Mouse (Mus musculus): ENCODE results near the gene Mrpl30. TPM values are rescaled to one million over a fixed set of nuclear protein-coding genes. Genes with fewer than 3 reads are reported as not detected.

Gene Mrpl30
- total RNA-seq, 2 experiments from 2014 or later: 265 to 300 TPM

DNA sequence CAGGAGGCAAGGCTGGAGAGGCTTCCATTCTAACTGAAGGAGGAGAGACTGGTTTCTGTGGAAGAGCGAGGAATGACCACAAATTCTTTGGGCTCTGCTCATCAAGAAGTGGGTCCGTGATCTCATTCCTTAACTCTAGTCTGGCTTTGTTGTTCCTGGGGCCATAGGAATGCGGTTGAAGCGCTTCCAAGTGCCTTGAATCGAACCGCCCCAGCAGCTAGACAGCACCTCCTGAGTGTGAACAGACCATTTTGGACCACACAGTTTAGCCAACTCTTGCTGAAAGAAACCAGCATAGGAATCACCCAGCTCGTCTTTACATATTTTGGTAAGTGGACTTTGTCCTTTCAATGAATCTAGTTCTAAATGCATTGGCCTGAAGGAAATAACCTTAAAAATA is 18.6 kb upstream of the Mrpl30 start, which contains the start of gene Lipt1:
Gene Lipt1, plus strand, starts transcription at position 35 of the 400 bp plus-strand sequence.
- TF ChIP-seq CTCF (IDR thresholded peaks at IDR 0.05): no peak
- intact Hi-C loops (cut with DNase I): loop anchor here (2.0 to 5.0 kb wide), 3 partner anchors 17 to 256 kb away; partner anchors contain the start of genes Eif5b, Rev1 and Txndc9
- H3K4me3 ChIP-seq: peak within 1 kb of the TSS; percentile 79
- DNase-seq: peak; percentile 26
- H3K27ac ChIP-seq: peak within 1 kb of the TSS; percentile 82

DNA sequence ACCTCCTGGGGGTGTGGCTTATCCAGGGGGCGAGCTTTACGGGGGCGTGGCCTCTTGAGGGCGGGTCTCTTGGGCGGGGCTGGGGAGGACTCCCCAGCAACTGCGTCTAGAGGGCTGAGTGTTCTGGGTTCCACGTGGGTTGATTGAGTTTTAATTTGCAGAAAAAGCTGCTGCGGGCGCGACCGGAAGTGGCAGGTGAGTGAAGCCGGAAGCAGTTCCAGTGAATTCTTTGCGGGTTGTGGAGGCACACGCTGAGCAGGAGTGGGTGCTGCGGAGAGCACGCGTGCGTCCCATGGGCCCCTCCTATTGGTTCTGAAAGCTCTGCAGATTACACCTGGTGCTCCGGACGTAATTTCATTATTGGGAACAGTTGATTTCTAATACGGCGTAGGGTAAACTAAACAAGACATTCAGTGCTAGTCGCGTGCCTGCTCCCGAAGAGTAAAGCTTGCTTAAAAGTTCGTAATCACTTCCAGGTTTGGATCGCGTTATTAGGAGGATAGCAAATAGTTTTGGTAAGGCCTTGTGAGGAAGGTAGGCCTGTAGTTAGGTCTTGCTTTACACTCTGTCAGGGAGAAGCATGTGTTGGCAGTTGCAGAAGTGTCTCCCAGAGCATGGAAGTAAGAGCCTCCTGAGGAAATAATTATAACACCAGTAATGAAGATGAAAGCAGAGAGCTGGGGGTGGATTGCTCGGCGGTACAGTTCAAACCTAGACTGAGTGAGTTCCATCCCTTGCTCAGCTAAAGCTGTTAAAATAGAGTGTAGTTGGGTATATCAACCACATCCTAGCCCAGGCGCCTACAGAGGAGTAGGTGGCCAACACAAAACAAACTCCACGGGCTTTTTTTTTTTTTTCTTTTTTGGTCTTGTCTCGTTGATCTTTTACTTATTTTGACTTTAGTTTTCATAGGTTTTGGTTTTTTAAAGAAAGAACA is 17.9 kb upstream of the Mrpl30 start:
- TF ChIP-seq CTCF (IDR thresholded peaks at IDR 0.05): no peak
- DNase-seq: peak; percentile 85
- Histone ChIP-seq H3K4me3 (peak overlapping the region; percentile 79), H3K27ac (peak overlapping the region; percentile 82)
- intact Hi-C loops (cut with DNase I): loop anchor here (2.0 to 5.0 kb wide), 3 partner anchors 16 to 255 kb away; partner anchors contain the start of genes Eif5b, Rev1 and Txndc9

DNA sequence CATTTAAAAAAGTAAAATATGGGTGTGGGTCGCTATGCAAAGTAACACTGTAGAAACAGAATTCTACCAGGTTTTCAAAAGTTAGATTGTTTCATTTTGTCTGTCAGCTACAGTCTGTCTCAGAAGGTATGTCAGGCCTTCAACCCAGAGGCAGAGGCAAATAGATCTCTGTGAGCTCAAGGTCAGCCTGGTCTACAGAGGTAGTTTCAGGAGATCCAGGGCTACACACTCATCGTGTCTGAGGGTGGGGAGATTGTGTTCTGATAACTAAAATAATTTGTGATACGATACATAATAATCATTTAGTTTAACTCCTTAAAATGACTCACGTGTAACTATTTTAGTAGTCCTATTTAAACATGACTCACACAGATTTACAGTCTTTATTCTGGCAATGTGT is 17.1 kb upstream of the Mrpl30 start:
- intact Hi-C loops (cut with DNase I): loop anchor here (2.0 to 5.0 kb wide), 3 partner anchors 16 to 254 kb away; partner anchors contain the start of genes Eif5b, Rev1 and Txndc9
- TF ChIP-seq CTCF (IDR thresholded peaks at IDR 0.05): no peak
- no peak for DNase-seq
- Histone ChIP-seq H3K27ac (peak overlapping the region; percentile 82; the same call in 1 of the 2 replicates), H3K4me3 (peak overlapping the region; percentile 79)

DNA sequence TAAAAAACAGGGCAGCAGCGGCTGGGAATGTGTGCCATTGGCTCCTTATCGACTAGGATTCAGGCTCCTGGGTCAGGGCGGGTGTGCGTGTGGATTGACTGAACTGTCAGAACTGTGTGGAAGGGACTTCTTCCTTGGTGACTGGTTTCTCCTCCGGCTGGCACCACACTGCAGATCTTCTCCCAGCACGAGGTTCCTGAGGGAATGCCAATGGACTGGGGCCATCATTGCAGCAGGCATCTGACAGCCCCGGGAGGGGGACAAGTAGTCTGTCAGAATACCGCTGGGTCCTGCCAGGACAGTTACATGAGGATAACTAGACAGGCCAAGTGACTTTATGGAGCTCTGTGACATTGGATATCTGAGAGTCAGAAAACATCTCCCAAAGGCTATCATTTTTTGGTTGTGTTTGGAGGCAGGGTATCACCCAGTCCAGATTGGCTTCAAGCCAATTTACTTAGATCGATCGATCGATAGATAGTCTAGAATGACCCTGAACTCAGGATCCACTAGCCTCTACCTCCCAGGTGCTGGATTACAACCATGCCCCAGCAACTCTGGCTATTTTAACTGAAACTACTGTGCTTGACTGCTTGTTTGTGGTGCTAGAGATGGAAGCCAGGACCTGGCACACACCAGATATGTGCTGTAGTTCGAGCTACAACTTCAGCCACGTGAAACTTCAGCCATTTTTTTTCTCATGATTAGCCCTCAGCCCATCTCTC is 12.4 kb upstream of the Mrpl30 start:
- DNase-seq: no peak
- intact Hi-C loops (cut with DNase I): no loop called here
- H3K27ac ChIP-seq: no peak overlapping the region
- no peak overlapping the region for H3K4me3 ChIP-seq
- TF ChIP-seq CTCF (IDR thresholded peaks at IDR 0.05): no peak

DNA sequence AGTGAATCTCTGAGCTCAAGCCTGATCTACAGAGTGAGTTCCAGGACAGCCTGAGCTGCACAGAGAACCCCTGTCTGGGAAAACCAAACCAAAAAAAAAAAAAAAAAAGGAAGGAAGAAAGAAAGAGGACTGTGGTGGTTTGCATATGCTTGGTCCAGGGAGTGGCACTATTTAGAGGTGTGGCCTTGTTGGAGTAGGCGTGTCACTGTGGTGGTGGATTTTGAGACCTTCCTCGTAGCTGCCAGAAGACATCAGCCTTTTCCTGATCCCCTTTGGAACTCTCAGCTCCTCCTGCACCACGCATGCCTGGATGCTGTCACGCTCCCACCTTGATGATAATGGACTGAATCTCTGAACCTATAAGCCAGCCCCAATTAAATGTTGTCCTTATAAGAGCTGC is 6.9 kb upstream of the Mrpl30 start:
- intact Hi-C loops (cut with DNase I): no loop called here
- no peak overlapping the region for H3K4me3 ChIP-seq
- no peak for TF ChIP-seq CTCF (IDR thresholded peaks at IDR 0.05)
- DNase-seq: no peak
- H3K27ac ChIP-seq: no peak overlapping the region

DNA sequence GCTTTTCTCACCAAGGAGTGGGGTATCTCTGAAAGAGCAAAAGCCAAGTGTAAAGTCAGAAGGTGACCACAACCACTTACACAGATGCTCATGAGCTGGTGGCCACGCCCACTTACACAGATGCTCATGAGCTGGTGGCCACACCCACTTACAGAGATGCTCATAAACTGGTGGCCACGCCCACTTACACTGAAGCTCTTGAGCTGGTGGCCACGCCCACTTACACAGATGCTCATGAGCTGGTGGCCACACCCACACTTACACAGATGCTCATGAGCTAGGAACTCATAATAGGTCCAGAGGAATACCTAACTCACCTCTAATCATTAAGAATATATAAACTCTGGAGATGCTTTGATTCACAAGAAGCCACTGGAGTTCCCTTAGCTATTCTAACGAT is 5.8 kb upstream of the Mrpl30 start:
- Histone ChIP-seq H3K27ac (no peak overlapping the region), H3K4me3 (no peak overlapping the region)
- no peak for DNase-seq
- no peak for TF ChIP-seq CTCF (IDR thresholded peaks at IDR 0.05)
- intact Hi-C loops (cut with DNase I): no loop called here

DNA sequence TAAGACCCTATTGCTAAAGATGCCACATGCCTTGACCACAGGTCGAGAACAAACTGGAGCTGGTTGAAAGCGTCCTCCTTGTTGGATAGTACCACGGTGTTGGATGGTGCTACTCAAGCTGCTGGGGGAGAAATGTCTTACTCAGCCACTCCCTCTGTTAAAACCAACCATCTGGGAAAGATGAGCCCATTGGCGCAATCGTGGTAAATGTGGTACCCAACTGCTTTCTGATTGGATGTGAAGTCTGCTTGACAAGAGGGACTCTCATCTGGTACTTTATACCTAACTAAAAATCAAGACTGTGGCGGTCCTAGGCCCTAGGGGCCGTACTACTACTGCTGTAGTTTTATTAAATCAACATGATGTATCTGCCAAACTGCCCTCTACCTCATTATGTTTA is 1.1 kb upstream of the Mrpl30 start:
- H3K27ac ChIP-seq: peak overlapping the region; percentile 85
- peak overlapping the region; percentile 82 for H3K4me3 ChIP-seq
- no peak for DNase-seq
- no peak for TF ChIP-seq CTCF (IDR thresholded peaks at IDR 0.05)
- intact Hi-C loops (cut with DNase I): loop anchor here (2.0 kb wide), 1 partner anchor 16 kb away; no protein-coding TSS in a partner anchor

- intact Hi-C loops (cut with DNase I): loop anchor here (2.0 to 10.0 kb wide), 3 partner anchors 27 to 243 kb away; partner anchors contain the start of genes Eif5b and Txndc9
- DNase-seq: no peak
- peak; percentile 29; the same call in 1 of the 2 replicates for TF ChIP-seq CTCF (IDR thresholded peaks at IDR 0.05)
- H3K27ac ChIP-seq: no peak overlapping the region; the same call in 1 of the 2 replicates
- peak overlapping the region; percentile 82 for H3K4me3 ChIP-seq
These were observed 1.1 kb downstream of the Mrpl30 start for GRCm38 (mm10) chr1:37891400-37891799.

GRCm38 (mm10) chr1:37894606-37895005 is 4.3 kb downstream of the Mrpl30 start:
- TF ChIP-seq CTCF (IDR thresholded peaks at IDR 0.05): no peak
- intact Hi-C loops (cut with DNase I): loop anchor here (5.0 to 10.0 kb wide), 2 partner anchors 103 to 240 kb away; partner anchors contain the start of genes Eif5b and Txndc9
- no peak for DNase-seq
- Histone ChIP-seq H3K4me3 (no peak overlapping the region), H3K27ac (no peak overlapping the region)

DNA sequence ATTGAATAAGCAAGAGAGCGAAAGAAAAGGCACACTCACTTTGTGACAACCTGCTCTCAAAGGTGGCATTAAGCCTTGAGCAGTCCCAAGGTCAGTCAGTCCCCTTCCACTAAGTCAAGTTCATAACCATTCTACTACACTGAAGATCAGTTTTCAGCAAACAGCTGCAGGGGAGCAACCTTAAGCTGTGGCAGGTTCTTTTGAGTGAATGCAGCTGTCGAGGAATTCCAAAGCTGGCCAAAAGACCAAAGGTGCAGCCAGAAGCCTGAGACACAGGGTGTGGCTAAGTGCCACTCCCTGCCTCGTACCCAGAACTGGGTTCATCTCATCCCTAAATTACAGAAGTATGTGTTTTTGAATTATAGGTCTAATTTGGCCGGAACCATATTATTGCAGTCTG is 9.5 kb downstream of the Mrpl30 start:
- intact Hi-C loops (cut with DNase I): loop anchor here (10.0 kb wide), 1 partner anchor 235 kb away; no protein-coding TSS in a partner anchor
- H3K27ac ChIP-seq: no peak overlapping the region
- TF ChIP-seq CTCF (IDR thresholded peaks at IDR 0.05): no peak

DNA sequence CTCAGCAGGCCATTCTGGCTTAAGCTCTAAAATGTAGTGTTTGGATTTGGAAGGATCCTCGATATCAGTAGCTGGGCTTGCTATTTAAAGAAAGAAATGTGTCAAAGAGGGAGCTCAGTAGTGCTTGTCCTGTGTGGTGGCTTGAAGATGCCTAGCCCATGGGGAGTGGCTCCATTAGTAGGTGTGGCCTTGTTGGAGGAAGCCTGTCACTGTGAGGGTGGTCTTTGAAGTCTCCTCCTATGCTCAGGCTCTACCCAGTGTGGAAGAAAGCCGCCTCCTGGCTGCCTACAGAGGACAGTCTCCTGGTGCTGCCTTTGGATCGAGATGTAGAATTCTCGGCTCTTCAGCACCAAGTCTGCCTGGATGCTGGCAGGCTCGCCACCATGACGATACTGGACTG is 10.0 kb downstream of the Mrpl30 start:
- H3K27ac ChIP-seq: no peak overlapping the region
- DNase-seq: no peak
- intact Hi-C loops (cut with DNase I): no loop called here
- H3K4me3 ChIP-seq: no peak overlapping the region
- no peak for TF ChIP-seq CTCF (IDR thresholded peaks at IDR 0.05)

More for the DNA sequence above, 9.5 kb downstream of the Mrpl30 start:
- H3K4me3 ChIP-seq: no peak overlapping the region
- no peak for DNase-seq

- intact Hi-C loops (cut with DNase I): no loop called here
- no peak for DNase-seq
- TF ChIP-seq CTCF (IDR thresholded peaks at IDR 0.05): peak; percentile 45
- peak overlapping the region; percentile 43; the same call in 1 of the 2 replicates for H3K27ac ChIP-seq
- H3K4me3 ChIP-seq: no peak overlapping the region
These were observed 12.9 kb downstream of the Mrpl30 start for GRCm38 (mm10) chr1:37903178-37903577.
